In the genomic region with DNA sequence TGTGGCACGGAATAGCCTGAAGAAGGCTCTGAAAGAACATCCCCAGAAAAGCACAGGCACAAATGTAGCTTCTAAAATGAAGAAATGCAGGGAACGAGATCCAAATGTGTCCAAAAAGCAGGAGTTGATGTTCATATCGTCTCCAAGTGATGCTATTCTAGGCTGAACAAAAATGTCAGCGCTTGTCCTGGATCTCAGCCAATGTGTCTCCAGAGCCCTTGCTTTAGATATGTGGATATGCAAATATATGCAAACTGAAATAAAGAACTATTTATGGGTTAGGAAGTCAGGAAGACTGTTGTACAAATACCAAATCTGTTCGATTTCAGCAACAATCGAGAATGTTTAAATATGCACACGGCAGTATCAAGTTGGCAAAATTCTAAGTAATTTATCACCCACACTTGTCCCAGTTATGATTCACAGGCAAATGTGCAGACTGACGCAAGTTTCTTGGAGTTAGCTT, we compare ENCODE assay signal across 12 mouse cellular contexts.
DNase-seq lines count a peak whose midpoint lies in the region; ATAC-seq lines count a peak whose summit lies in the region.
"Had no signal": no experiment of that assay in that cellular context is flagged by ENCODE, and none has a peak within 500 bp of the region (broad histone marks: within the 10 kb centered on the region; RNA-seq: fewer than 3 reads in every experiment).

No protein-coding gene starts in this region.

- no peaks in the 10 kb centered on the region for H3K36me3 ChIP-seq in forebrain, embryonic 14.5 days (ENCODE audit: control insufficient read depth, insufficient read depth, low read length)
- H3K36me3 ChIP-seq in forebrain, embryonic 12.5 days (replicated peaks) = no peaks in the 10 kb centered on the region
- H3K36me3 ChIP-seq: liver, embryonic 13.5 days; stomach, embryonic 15.5 days had no signal

- ATAC-seq in forebrain, embryonic 14.5 days = no peak
- ATAC-seq in forebrain, embryonic 12.5 days (ENCODE audit: low FRiP score) = no peak

- WGBS in forebrain, embryonic 14.5 days = 37% methylated on average over 8 of the region's 8 CpGs
- 73% methylated on average over 8 of the region's 8 CpGs for WGBS in forebrain, embryonic 12.5 days

- peak; percentile 73 for DNase-seq in forebrain, embryonic 14.5 days (ENCODE audit: low spot score)
- peak; percentile 18 for DNase-seq in lung, postnatal 10 days
- no peak for DNase-seq in lung, postnatal 25 days (ENCODE audit: low spot score)
- peak; percentile 28 to 63 for DNase-seq in layer of hippocampus, postnatal 14 days (ENCODE audit: low spot score in 2 of 2)
- peak; percentile 49 for DNase-seq in right cerebral cortex, postnatal 25 days
- DNase-seq in thymus, postnatal 25 days = no peak
- DNase-seq in Muller cell, postnatal 12 days (ENCODE audit: inconsistent ontology term) = no peak
- DNase-seq: B cell, adult 2 months; gastrocnemius, postnatal 14 days; liver, embryonic 13.5 days had no signal

- no peak overlapping the region for H3K4me3 ChIP-seq in forebrain, embryonic 14.5 days (ENCODE audit: low read depth, low read length)
- H3K4me3 ChIP-seq in forebrain, embryonic 12.5 days (replicated peaks) = no peak overlapping the region
- H3K4me3 ChIP-seq: liver, embryonic 13.5 days; stomach, embryonic 15.5 days had no signal

- H3K4me2 ChIP-seq in forebrain, embryonic 14.5 days (ENCODE audit: low read length) = no peak overlapping the region
- H3K4me2 ChIP-seq in forebrain, embryonic 12.5 days = no peak overlapping the region
- H3K4me2 ChIP-seq: liver, embryonic 13.5 days; stomach, embryonic 15.5 days had no signal

- H3K27me3 ChIP-seq in forebrain, embryonic 14.5 days (replicated peaks; ENCODE audit: control insufficient read depth, insufficient read depth, low read length) = no peaks in the 10 kb centered on the region
- H3K27me3 ChIP-seq in forebrain, embryonic 12.5 days = no peaks in the 10 kb centered on the region
- H3K27me3 ChIP-seq: liver, embryonic 13.5 days; stomach, embryonic 15.5 days had no signal

- no peak overlapping the region for H3K9ac ChIP-seq in forebrain, embryonic 14.5 days (ENCODE audit: low read length)
- no peak overlapping the region for H3K9ac ChIP-seq in forebrain, embryonic 12.5 days
- H3K9ac ChIP-seq: liver, embryonic 13.5 days; stomach, embryonic 15.5 days had no signal

- no peaks in the 10 kb centered on the region for H3K9me3 ChIP-seq in forebrain, embryonic 14.5 days (replicated peaks; ENCODE audit: control insufficient read depth, low read length)
- H3K9me3 ChIP-seq in forebrain, embryonic 12.5 days = no peaks in the 10 kb centered on the region
- H3K9me3 ChIP-seq: liver, embryonic 13.5 days; stomach, embryonic 15.5 days had no signal

- peaks cover 4% of the 10 kb centered on the region; the same call in 1 of the 2 replicates for H3K4me1 ChIP-seq in forebrain, embryonic 14.5 days (ENCODE audit: control insufficient read depth, insufficient read depth, low read length)
- H3K4me1 ChIP-seq in forebrain, embryonic 12.5 days = no peaks in the 10 kb centered on the region
- H3K4me1 ChIP-seq: liver, embryonic 13.5 days; stomach, embryonic 15.5 days had no signal

- H3K27ac ChIP-seq in forebrain, embryonic 14.5 days (ENCODE audit: low read depth, low read length) = no peak overlapping the region
- H3K27ac ChIP-seq in forebrain, embryonic 12.5 days = no peak overlapping the region
- H3K27ac ChIP-seq: liver, embryonic 13.5 days; stomach, embryonic 15.5 days had no signal

Comparison
In these comparisons a context has a peak if more than half of its experiments do, and no peak if none do; other contexts are left out.
1. DNase-seq: peak in forebrain, embryonic 14.5 days (single experiment), lung, postnatal 10 days (single experiment), layer of hippocampus, postnatal 14 days (2 of 2) and right cerebral cortex, postnatal 25 days (single experiment); none in lung, postnatal 25 days (single experiment), thymus, postnatal 25 days (single experiment) and Muller cell, postnatal 12 days (single experiment).